Comparison of ENCODE assay signal across 10 mouse cellular contexts in genomic region chr4:125915166-125915565, GRCm38 (mm10).
DNase-seq lines count a peak whose midpoint lies in the region; TF ChIP-seq lines count a peak whose summit lies in the region.
"Had no signal": no experiment of that assay in that cellular context is flagged by ENCODE, and none has a peak within 500 bp of the region (broad histone marks: within the 10 kb centered on the region; RNA-seq: fewer than 3 reads in every experiment).

No protein-coding gene starts in this region.

- no peak overlapping the region for H3K4me3 ChIP-seq in layer of hippocampus, adult 2 months
- no peak overlapping the region for H3K4me3 ChIP-seq in limb, embryonic 10.5 days
- H3K4me3 ChIP-seq: hindbrain, embryonic 15.5 days had no signal

- no peak overlapping the region for H3K27ac ChIP-seq in layer of hippocampus, adult 2 months
- no peak overlapping the region for H3K27ac ChIP-seq in limb, embryonic 10.5 days
- H3K27ac ChIP-seq: hindbrain, embryonic 15.5 days had no signal

- TF ChIP-seq CTCF in layer of hippocampus, adult 2 months (conservative IDR thresholded peaks at IDR 0.05) = peak; percentile 64

- DNase-seq in layer of hippocampus, adult 2 months (ENCODE audit: low spot score in 2 of 2) = no peak
- DNase-seq in layer of hippocampus, adult 11-12 months (ENCODE audit: low spot score) = no peak
- peak; percentile 38 for DNase-seq in A20 (ENCODE audit: low read depth, low spot score)
- DNase-seq in ES-CJ7 (ENCODE audit: low read depth, low spot score) = peak; percentile 30
- peak; percentile 57 for DNase-seq in limb, embryonic 10.5 days (ENCODE audit: low spot score)
- no peak for DNase-seq in heart, adult 18-20 months
- DNase-seq in right cerebral cortex, adult 18-20 months = no peak
- DNase-seq: gastrocnemius, postnatal 10 days; thymus, adult 2 months had no signal

- 41% methylated on average over 8 of the region's 8 CpGs for WGBS in limb, embryonic 10.5 days

- H3K9me3 ChIP-seq in limb, embryonic 10.5 days (replicated peaks) = no peaks in the 10 kb centered on the region
- H3K9me3 ChIP-seq: hindbrain, embryonic 15.5 days had no signal

- H3K36me3 ChIP-seq in limb, embryonic 10.5 days = no peaks in the 10 kb centered on the region
- H3K36me3 ChIP-seq: hindbrain, embryonic 15.5 days had no signal

- peaks cover 90% of the 10 kb centered on the region for H3K27me3 ChIP-seq in limb, embryonic 10.5 days (ENCODE audit: low read depth, poor library complexity, severe bottlenecking)

- H3K4me1 ChIP-seq in limb, embryonic 10.5 days = peaks cover 33% of the 10 kb centered on the region

Comparison
In these comparisons a context has a peak if more than half of its experiments do, and no peak if none do; other contexts are left out.
1. DNase-seq: peak in A20 (single experiment), ES-CJ7 (single experiment) and limb, embryonic 10.5 days (single experiment); none in layer of hippocampus, adult 2 months (0 of 2), layer of hippocampus, adult 11-12 months (single experiment), heart, adult 18-20 months (0 of 2) and right cerebral cortex, adult 18-20 months (single experiment).